Mouse (Mus musculus): Measurements from ENCODE around the gene Ahdc1. TPM values are rescaled to one million over a fixed set of nuclear protein-coding genes. Genes with fewer than 3 reads are reported as not detected.

Ahdc1 gene
- total RNA-seq, 2 experiments from 2014 or later: 0.33 to 7.0 TPM

DNA sequence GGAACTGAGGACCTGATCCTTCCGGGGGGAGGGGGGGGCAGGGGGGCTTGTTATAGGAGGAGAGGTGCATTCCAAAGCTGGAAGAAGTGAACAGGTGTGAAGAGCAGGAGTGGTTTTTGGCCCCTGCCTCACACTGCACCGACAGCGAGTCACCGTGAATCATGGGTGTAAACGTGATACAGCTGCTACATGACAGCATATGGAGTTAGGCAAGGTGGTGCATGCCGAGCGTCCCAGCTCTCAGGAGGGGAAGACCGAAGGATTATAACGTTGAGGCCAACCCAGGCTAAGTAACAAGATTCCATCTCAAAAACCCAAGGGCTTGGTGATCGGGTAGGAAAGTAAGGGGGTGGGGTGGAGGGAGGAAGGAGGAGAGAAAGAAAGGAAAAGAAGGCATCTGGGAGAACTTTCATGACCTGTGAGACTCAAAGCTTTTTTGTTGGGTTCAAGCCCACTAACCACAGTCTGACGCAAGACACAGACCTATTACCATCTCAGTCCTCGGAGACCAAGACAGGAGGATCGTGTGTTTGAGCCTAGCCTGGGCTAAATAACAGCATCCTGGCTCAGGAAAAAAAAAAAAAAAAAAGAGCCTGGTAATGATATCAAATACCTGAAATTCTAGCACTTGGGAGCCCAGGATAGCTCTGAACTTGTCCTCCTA is 101.2 kb downstream of the Ahdc1 start:
- ATAC-seq (replicated peaks; ENCODE audit: low FRiP score, low TSS enrichment, poor library complexity, severe bottlenecking): no peak

GRCm38 (mm10) chr4:133113351-133113882 is 102.4 kb downstream of the Ahdc1 start:
- ATAC-seq (replicated peaks; ENCODE audit: low FRiP score, low TSS enrichment, poor library complexity, severe bottlenecking): no peak

- ATAC-seq (replicated peaks; ENCODE audit: low FRiP score, low TSS enrichment, poor library complexity, severe bottlenecking): no peak
Measured at GRCm38 (mm10) chr4:133114762-133115161, 103.7 kb downstream of the Ahdc1 start.

- no peak for ATAC-seq (replicated peaks; ENCODE audit: low FRiP score, low TSS enrichment, poor library complexity, severe bottlenecking)
Measured at GRCm38 (mm10) chr4:133115721-133116429, 104.8 kb downstream of the Ahdc1 start.

GRCm38 (mm10) chr4:133116756-133117470 is 105.9 kb downstream of the Ahdc1 start:
- ATAC-seq (replicated peaks; ENCODE audit: low FRiP score, low TSS enrichment, poor library complexity, severe bottlenecking): no peak

- ATAC-seq (replicated peaks; ENCODE audit: low FRiP score, low TSS enrichment, poor library complexity, severe bottlenecking): no peak
Measured at GRCm38 (mm10) chr4:133117556-133118411, 106.7 kb downstream of the Ahdc1 start.

DNA sequence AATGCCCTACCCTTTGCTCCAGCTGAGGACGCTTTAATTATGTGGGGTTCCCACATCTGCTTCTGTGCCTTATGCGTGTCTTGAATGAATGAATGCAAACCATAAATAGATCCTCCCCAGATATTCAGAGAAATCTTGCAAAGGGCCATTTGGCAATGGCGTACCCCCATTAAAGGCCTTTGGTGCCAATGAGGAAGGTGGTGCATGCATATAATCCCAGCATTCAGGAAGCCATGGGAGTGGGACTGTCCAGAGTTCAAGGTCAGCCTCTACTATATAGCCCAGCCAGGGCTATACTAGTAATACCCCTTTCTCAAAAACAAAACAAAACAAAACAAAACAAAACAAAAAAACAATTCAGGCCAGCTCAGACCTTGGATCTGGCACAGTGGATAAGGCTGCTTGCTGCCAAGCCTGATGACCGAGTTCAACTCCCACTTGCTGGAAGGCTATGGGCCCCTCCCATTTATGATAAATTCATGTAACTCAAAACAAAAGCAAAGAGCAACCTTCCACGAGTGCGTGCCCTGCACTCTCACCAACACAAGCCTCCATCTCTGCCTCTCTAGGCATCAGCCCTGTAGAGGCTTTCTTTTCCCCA is 107.8 kb downstream of the Ahdc1 start:
- no peak for ATAC-seq (replicated peaks; ENCODE audit: low FRiP score, low TSS enrichment, poor library complexity, severe bottlenecking)

DNA sequence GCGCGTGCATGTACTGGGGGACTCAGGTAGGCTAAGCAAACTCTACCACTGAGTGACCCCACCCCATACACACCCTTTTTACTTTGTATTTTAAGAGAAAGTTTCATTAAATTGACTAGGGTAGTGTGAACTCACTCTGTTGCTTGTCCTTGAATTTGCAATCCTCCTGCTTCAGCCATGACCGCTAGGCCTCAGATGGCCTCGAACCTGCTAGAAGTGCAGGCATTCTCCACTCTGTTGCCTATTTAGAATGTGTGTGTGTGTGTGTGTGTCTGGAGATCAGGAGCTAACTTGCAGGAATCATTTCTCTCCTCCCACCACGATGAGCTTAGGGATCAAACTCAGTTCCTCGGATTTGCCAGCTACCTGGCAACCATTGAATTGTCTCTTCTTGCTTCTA is 108.5 kb downstream of the Ahdc1 start:
- no peak for ATAC-seq (replicated peaks; ENCODE audit: low FRiP score, low TSS enrichment, poor library complexity, severe bottlenecking)

DNA sequence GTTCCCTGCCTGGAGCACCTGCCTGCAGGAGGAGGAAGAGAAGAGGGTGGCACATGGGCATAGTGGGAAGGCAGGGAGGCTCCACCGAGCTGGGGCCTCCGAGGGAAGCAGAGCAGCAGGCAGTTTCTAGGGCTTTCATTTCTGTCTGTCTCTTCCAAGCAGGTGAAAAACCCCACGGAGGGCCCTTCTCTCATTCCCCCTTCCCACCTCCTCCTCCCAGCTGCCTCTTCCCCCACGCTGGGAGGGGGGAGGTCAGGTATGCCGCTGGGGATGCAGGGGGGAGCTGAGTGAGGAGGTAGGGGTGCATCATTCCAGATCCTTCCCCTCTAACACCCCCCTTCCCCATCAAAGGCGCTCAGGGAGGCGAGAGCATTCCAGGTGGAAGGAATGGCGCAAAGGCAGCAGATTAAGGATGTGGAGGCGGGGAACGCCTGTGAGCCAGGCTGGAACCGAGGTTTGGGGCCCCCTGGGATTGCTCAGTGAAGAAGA is 109.8 kb downstream of the Ahdc1 start:
- no peak for ATAC-seq (replicated peaks; ENCODE audit: low FRiP score, low TSS enrichment, poor library complexity, severe bottlenecking)

DNA sequence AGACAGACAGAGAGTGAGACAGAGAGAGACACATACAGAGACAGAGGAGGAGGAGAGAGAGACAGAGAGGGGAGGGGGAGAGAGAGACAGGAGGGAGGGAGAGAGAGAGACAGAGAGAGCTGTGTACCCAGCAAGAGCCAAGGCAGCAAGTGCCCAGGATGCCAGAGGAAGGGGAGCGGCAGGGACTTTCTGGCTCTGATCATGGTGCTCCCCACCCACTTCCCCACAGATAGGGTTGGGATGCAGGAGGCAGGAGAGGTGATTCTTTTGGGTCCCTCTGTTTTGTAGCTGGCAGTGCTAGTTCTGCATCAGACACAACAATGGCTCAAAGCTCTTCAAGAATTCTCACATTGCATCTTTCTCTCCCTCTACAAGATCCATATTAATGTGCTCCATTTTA is 110.4 kb downstream of the Ahdc1 start:
- ATAC-seq (replicated peaks; ENCODE audit: low FRiP score, low TSS enrichment, poor library complexity, severe bottlenecking): no peak

- ATAC-seq (replicated peaks; ENCODE audit: low FRiP score, low TSS enrichment, poor library complexity, severe bottlenecking): no peak
Measured at GRCm38 (mm10) chr4:133121974-133122637, 111.0 kb downstream of the Ahdc1 start.

- no peak for ATAC-seq (replicated peaks; ENCODE audit: low FRiP score, low TSS enrichment, poor library complexity, severe bottlenecking)
Measured at GRCm38 (mm10) chr4:133127079-133127478, 116.0 kb downstream of the Ahdc1 start.

Other genes starting within 250 kb of the Ahdc1 start
- 108 and 128 TPM in 2 replicates for gene Rpa2, start 242.9 kb upstream of the Ahdc1 start, total RNA-seq (2014; fragmentation: Nextera tagmentation)
- gene Rpa2, start 242.9 kb upstream of the Ahdc1 start, total RNA-seq (2017): 52.6 and 55.3 TPM in 2 replicates
- 2.0 and 3.9 TPM in 2 replicates for gene Themis2, start 214.9 kb upstream of the Ahdc1 start, total RNA-seq (2014; fragmentation: Nextera tagmentation)
- 0.80 and 1.7 TPM in 2 replicates for gene Themis2, start 214.9 kb upstream of the Ahdc1 start, total RNA-seq (2017)
- gene Ppp1r8, start 168.1 kb upstream of the Ahdc1 start, total RNA-seq (2014; fragmentation: Nextera tagmentation): 67.6 and 68.4 TPM in 2 replicates
- gene Ppp1r8, start 168.1 kb upstream of the Ahdc1 start, total RNA-seq (2017): 75.2 and 88.5 TPM in 2 replicates
- gene Stx12, start 126.8 kb upstream of the Ahdc1 start, total RNA-seq (2014; fragmentation: Nextera tagmentation): 18.9 and 26.4 TPM in 2 replicates
- 24.7 and 25.4 TPM in 2 replicates for gene Stx12, start 126.8 kb upstream of the Ahdc1 start, total RNA-seq (2017)
- gene Fam76a, start 88.7 kb upstream of the Ahdc1 start, total RNA-seq (2014; fragmentation: Nextera tagmentation): 20.0 and 23.9 TPM in 2 replicates
- gene Fam76a, start 88.7 kb upstream of the Ahdc1 start, total RNA-seq (2017): 23.2 and 26.7 TPM in 2 replicates
- gene Fgr, start 37.2 kb upstream of the Ahdc1 start, total RNA-seq (2014; fragmentation: Nextera tagmentation): 2.8 TPM in 1 of 2 replicates, not detected in the other
- gene Fgr, start 37.2 kb upstream of the Ahdc1 start, total RNA-seq (2017): 0.30 and 0.33 TPM in 2 replicates
- gene Wasf2, start 119.2 kb downstream of the Ahdc1 start, total RNA-seq (2014; fragmentation: Nextera tagmentation): 66.5 and 75.9 TPM in 2 replicates
- 16.7 and 27.7 TPM in 2 replicates for gene Wasf2, start 119.2 kb downstream of the Ahdc1 start, total RNA-seq (2017)
- gene Cd164l2, start 200.9 kb downstream of the Ahdc1 start, total RNA-seq (2014; fragmentation: Nextera tagmentation): not detected in 2 replicates
- not detected in 2 replicates for gene Cd164l2, start 200.9 kb downstream of the Ahdc1 start, total RNA-seq (2017)
- gene Gpr3, start 201.3 kb downstream of the Ahdc1 start, total RNA-seq (2014; fragmentation: Nextera tagmentation): not detected in 2 replicates
- gene Gpr3, start 201.3 kb downstream of the Ahdc1 start, total RNA-seq (2017): not detected in 2 replicates
- gene Map3k6, start 229.6 kb downstream of the Ahdc1 start, total RNA-seq (2014; fragmentation: Nextera tagmentation): 10.6 and 15.9 TPM in 2 replicates
- gene Map3k6, start 229.6 kb downstream of the Ahdc1 start, total RNA-seq (2017): 6.9 and 7.0 TPM in 2 replicates